Mouse (Mus musculus): ENCODE measurements around the gene Thada.
A peak's percentile ranks its signal among the peaks of the same experiment; 100 is the strongest.
"Not testable (repeated sequence)": the region's sequence is repeated elsewhere in the genome, so short reads cannot be mapped to it uniquely, and the experiment has no call there.

Gene Thada

DNA sequence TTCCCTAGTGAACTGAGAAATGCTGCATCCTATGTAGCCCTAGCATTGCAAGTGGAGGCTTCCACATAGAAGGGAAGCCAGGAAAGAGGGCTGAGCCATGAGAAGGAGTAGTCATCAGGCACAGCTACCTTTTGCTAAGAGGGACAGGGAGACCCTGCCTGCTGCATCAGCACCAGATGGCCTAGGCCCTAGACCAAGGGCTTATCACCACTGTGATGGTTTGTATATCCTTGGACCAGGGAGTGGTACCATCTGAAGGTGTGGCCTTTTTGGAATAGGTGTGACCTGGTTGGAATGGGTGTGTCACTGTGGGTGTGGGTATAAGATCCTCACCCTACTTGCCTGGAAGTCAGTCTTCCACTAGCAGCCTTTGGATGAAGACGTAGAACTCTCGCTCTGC is 247.2 kb downstream of the Thada start:
- DNase-seq (ENCODE audit: low spot score in 2 of 2), result not testable (repeated sequence)

- no peak for DNase-seq (ENCODE audit: low spot score in 2 of 2)
These were observed 248.3 kb downstream of the Thada start for GRCm38 (mm10) chr17:84217696-84218095.

GRCm38 (mm10) chr17:84215264-84215960 is 250.6 kb downstream of the Thada start:
- DNase-seq (ENCODE audit: low spot score in 2 of 2), result peak in 1 of 2 experiments; percentile 28

DNA sequence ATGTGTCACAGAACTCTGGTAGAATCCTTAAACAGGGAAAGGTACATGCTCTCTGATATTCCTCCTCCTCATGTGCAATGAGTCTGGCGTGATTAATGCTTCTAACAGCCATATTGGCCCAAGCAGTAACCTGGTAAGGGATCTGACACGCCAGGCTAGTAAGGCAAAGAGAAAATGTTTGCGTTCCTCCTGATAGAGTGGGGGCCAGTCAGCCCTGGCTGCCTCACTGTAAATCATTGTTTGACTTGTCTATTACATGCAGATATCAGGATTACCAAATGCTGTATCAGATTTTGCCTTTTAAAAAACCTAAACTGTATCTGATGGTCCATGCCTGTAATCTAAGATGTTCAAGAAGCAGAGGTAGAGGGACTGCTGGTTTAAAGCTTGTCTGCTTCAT is 252.5 kb downstream of the Thada start:
- no peak for DNase-seq (ENCODE audit: low spot score in 2 of 2)

- DNase-seq (ENCODE audit: low spot score in 2 of 2), result no peak
These were observed 258.4 kb downstream of the Thada start for GRCm38 (mm10) chr17:84207611-84208010.

DNA sequence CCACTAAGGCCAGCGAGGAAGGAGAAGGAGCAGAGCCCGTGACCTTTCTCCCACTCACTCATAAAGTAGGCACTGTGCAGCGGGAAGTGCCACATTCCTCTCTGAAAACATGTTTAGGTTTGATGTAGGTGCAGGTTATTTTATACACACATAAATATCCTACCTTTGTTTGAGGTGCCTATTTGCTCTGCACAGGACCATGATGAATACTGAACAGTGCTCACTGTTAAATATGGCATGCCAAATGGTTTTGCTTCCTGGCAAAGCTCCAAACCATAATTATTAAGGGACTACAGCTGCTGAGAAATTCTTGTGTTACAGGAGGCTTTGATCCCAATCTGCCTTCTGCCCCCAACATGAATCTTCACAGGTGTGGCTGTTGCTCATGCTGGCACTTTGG is 259.8 kb downstream of the Thada start:
- DNase-seq (ENCODE audit: low spot score in 2 of 2), result no peak

GRCm38 (mm10) chr17:84204962-84205361 is 261.0 kb downstream of the Thada start:
- no peak for DNase-seq (ENCODE audit: low spot score in 2 of 2)

GRCm38 (mm10) chr17:84203340-84203739 is 262.7 kb downstream of the Thada start:
- no peak for DNase-seq (ENCODE audit: low spot score in 2 of 2)

DNA sequence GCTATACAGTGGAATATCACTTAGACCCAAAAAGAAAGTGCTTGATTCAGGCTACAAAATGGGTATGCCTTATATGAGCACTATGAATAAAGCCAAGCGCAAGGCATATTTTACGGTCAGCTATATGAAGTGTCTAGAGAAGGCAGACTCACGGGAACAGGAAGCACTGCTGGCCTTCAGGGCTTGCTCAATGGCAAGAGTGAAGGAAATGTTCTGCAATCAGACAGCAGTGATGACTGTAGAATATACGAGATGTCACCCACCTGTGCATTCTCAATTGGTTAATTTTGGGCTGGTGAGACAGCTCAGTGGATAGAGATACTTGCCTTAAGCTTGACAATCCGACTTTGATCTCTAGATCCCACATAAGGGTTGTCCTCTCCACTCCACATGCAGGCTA is 264.8 kb downstream of the Thada start:
- DNase-seq (ENCODE audit: low spot score in 2 of 2), result no peak

DNA sequence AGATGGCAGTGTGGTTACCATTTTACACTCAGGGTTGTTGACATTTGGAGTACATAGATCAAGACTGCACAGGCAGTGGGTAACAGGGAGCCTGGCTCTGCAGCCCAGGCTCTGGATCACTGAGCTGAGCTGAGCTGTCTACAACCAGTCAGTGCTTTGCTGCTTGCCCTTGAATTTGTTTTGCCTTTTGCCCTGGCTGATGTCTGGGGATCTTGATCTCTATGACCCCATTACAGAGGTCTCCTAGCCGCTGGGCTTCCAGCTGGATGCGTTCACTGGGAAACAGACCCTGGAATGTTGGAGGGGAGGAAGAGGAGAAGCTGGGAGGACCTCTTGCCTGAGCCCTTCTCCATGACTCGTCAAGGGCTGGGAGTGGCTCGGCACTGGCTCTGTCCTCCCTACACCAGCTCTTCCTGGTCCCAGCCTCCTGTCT is 268.1 kb downstream of the Thada start:
- DNase-seq (ENCODE audit: low spot score in 2 of 2), result no peak

- DNase-seq (ENCODE audit: low spot score in 2 of 2), result no peak
These were observed 269.7 kb downstream of the Thada start for GRCm38 (mm10) chr17:84196329-84196728.

DNA sequence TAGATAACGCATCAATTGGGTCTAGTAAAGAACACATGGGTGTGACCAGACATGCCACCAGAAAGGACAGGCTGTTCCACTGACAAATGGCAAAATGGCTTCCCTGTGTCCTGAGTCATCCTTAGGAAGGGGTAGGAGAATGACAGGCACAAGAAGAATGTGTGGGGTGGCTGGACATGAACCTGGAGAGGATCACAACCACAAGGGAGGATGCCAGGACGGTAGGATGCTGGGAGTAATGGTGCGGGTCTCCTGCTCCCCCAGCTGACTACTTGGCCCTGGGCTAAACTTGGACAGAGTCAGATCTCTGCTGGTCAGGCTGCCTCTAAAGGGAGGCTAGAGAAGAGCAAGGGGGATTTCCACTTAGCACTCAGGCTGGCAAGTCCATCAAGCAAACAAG is 270.2 kb downstream of the Thada start:
- DNase-seq (ENCODE audit: low spot score in 2 of 2), result no peak

DNA sequence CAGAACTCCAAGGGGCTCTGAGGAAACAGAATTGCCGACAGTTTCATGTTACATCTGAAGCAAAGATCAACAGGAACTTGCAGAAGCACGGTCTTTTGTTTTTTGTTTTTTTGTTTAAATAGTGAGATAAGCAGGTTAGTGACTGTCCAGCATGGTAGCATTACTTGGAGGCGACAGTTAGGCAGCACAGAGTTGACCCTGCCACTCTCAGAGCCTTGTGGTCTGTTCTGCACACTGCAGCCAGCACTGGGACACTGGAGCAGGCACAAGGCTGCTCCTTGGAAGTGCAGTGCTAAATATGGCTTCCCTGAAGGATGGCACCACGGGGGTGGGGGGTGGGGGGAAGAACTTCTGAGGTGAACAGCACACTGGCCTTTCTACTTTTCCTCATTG is 271.0 kb downstream of the Thada start:
- DNase-seq (ENCODE audit: low spot score in 2 of 2), result no peak

DNA sequence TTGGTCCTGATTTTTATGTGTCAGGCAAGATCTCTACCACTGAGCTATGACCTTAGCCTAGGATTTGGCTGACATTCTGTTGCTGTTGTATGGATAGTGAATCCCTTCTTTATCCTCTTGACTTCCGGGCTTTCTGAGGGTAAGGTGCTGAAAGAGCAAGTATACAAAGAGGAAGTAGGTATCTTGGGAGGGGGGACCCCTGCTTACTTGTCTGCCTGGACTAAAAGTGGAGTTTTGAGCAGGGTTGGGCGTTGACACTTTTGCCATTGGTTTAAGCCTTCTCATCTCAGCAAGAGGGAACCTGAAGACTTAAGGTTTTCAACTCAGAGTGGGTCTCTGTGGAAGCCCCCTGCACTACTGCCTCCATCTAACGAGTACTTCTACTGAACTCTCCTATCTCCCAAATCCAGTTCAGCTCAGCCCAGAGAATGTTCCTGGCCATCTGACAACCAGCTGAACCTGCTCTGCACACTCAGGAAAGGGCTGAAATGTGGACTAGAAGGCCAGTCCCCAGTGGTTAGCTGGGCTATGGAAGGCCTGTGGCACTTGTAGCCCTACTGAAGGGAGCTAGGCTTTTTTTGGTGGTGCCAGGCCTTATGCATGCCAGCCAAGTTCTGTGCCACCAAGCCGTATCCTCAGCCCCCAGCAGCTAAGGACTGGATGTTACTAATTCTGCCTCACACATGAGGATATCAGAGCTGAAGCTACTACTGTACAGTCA is 271.6 kb downstream of the Thada start:
- DNase-seq (ENCODE audit: low spot score in 2 of 2), result no peak

DNA sequence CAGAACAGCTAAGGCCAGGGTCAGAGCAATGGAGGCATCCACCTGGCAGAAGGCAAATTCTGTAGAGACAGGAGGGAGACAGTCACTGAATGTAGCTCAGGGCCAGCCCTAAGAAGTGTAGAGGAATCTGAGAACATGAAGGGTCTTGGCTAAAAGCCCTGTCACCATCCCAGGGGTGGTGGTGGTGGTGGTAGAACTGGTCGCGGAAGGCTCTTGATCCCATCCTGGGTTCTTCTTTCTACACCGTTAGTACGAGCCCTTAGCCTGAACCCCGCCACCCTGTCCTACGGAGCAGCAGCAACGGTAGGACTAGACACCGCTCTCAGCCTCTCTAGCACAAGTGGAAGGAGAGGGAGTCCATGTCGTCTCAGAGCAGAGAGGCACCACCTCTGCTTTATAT is 272.6 kb downstream of the Thada start:
- DNase-seq (ENCODE audit: low spot score in 2 of 2), result no peak

DNA sequence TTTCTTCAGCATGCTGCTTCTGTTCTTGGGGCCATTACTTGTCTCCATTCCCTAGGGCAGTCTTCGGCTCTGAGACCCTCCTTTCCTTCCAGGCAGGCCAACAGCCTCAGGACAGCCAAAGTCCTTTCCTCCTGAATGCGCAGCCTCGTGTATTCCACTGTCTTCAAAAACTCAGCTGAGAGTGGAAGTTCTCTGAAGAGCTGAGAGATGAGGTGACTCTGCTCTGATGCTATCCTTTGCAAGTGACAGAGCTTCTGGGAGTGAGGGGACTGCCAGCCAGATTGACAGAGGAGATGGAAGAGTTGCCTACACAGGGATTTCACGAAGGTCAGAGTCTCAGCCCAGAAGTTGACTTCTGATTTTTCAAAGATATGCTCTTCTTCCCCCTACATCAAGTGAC is 274.1 kb downstream of the Thada start:
- DNase-seq (ENCODE audit: low spot score in 2 of 2), result no peak

GRCm38 (mm10) chr17:84190885-84191284 is 275.1 kb downstream of the Thada start:
- DNase-seq (ENCODE audit: low spot score in 2 of 2), result peak; percentile 83 to 85

DNA sequence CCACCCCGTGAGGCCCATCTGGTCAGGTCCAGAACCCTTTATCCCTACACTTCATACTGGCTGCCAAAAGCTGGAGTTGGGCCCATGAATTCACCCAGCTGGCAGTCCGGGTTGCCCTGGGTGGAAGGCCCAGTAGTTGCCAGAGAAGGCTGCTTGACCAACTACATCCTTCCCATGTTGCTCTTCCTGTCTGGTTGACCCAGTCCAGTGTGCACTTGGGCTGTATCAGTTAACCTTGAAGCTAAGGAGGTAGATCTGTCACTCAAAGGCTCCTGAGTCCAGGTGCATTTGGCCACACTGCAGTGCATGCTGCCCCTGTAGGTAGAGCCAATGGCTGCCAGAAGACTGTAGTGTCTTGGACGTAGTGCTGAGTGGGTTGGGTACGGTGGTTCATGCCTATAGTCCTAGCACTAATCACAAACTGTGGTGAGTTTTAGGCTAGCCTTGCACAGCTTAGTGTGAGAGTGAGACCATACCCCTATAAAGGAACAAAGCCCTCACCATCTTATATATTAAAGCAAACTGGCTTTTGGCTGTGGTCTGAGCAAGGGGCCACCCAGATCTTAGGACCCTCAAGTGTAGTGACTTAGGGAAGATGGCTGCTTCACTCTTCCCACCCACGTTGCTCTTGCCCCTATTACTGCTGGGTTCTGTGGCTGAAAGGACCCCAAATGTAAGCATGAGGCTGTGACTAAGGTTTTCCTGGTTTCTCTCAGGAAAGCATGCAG is 276.7 kb downstream of the Thada start:
- DNase-seq (ENCODE audit: low spot score in 2 of 2), result peak in 1 of 2 experiments; percentile 52

DNA sequence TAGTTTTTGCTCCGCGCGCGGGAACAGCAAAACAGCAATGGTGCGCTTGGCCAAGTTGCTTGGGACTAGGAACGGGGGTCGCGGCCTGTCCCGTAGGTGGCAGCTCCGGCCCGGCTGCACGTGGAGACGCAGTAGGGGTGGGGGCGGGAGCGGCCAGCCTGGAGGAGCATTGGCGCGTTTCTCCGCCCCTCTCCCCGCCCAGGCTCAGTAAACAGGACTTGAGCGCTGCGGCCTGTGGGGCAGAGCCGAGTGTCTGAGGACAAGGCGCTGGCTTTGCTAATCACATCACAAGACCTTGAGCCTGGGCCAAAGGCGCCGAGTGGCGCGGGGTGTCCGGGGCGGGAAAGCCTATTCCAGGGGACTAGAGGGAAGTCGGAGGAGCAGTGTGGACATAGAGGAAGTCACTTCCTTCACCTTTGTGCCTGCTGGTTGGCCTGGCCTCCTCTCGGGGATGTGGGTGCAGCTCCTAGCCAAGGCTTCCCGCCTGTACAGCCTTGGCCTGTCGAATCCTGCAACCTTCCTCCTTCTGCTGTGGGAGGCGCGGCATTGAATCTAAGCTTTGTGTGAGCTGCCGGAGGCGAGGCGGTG is 277.5 kb downstream of the Thada start:
- DNase-seq (ENCODE audit: low spot score in 2 of 2), result peak; percentile 95 to 96

- peak; percentile 95 to 98 for DNase-seq (ENCODE audit: low spot score in 2 of 2)
These were observed 278.2 kb downstream of the Thada start, which contains the start of gene Zfp36l2 for GRCm38 (mm10) chr17:84187727-84188373. Zfp36l2 (minus strand) TSS chr17:84187947.

DNA sequence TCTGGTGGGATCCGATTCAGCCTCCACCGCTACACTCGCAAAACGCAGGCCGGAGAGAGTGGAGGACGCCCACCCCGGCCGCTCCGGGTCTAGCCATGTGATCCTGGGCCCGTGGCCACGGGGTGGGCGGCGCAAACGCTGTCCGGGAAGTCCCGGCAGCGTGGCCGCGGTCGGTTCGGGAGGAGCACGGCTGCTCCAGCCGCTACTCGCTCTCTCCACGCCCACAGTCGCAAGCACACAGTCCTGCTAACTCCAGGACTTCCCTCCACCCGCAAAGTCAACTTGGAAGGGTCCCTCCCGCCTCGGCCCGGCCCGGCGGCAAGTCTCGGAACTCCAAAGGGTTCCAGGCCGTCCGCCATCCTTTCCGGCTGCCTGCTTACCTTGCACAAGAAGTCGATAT is 278.7 kb downstream of the Thada start:
- not testable (repeated sequence) for DNase-seq (ENCODE audit: low spot score in 2 of 2)
